Mouse (Mus musculus): ENCODE data around the gene Gm2115. TPM values are rescaled to one million over a fixed set of nuclear protein-coding genes. Genes with fewer than 3 reads are reported as not detected.

Gene Gm2115
- 0.05 and 0.36 TPM in 2 replicates for total RNA-seq (2012; rRNA removed)

- H3K9me3 ChIP-seq (ENCODE audit: control insufficient read depth, insufficient read depth, low read depth, low read length), result no peaks in the 10 kb centered on the region
- no peak within 1 kb of the TSS for H3K27ac ChIP-seq (ENCODE audit: insufficient read depth, low read depth, low read length, poor library complexity, severe bottlenecking)
- H3K36me3 ChIP-seq (ENCODE audit: control insufficient read depth, insufficient read depth, low read length, poor library complexity, severe bottlenecking), result no peaks in the 10 kb centered on the region
- H3K4me1 ChIP-seq (ENCODE audit: control insufficient read depth in 2 of 2, insufficient read depth in 2 of 2, low read length in 2 of 2, poor library complexity in 1 of 2), result no peaks in the 10 kb centered on the region
- in situ Hi-C loops (cut with MboI; ENCODE audit: low sequenced_read_pairs in 2 of 2, unreplicated experiment in 2 of 2), result no loop called here
- peak within 1 kb of the TSS; percentile 47 to 58; a peak in 3 of 4 replicates for H3K4me3 ChIP-seq (ENCODE audit: insufficient read depth in 1 of 2, low read depth in 1 of 2, low read length in 2 of 2, poor library complexity in 1 of 2, severe bottlenecking in 1 of 2)
- peak within 1 kb of the TSS; percentile 9; the same call in 1 of the 2 replicates for H3K9ac ChIP-seq (ENCODE audit: insufficient read depth, low read depth, low read length, poor library complexity, severe bottlenecking)
- peak; percentile 12 for DNase-seq (ENCODE audit: low read depth, low spot score)
- TF ChIP-seq ZC3H11A (IDR thresholded peaks at IDR 0.05; ENCODE audit: borderline replicate concordance, low read depth, low read length), result no peak
- no peak for TF ChIP-seq MAFK (IDR thresholded peaks at IDR 0.05; ENCODE audit: insufficient read depth, low read depth, low read length)
- no peak for TF ChIP-seq HCFC1 (IDR thresholded peaks at IDR 0.05; ENCODE audit: borderline replicate concordance, insufficient read depth, low read length)
- TF ChIP-seq CHD2 (IDR thresholded peaks at IDR 0.05; ENCODE audit: low read depth, low read length), result no peak
- TF ChIP-seq ZNF384 (IDR thresholded peaks at IDR 0.05; ENCODE audit: low read depth, low read length), result no peak
These were observed at the start of gene Gm2115 for GRCm38 (mm10) chr7:84528796-84529533. TSS of gene Gm2115 (plus strand) at chr7:84528954.

GRCm38 (mm10) chr7:84483447-84484407 lies 45.0 kb upstream of the Gm2115 start:
- Histone ChIP-seq H3K4me3 (ENCODE audit: insufficient read depth in 1 of 2, low read depth in 1 of 2, low read length in 2 of 2, poor library complexity in 1 of 2, severe bottlenecking in 1 of 2) (no peak overlapping the region), H3K4me1 (ENCODE audit: control insufficient read depth in 2 of 2, insufficient read depth in 2 of 2, low read length in 2 of 2, poor library complexity in 1 of 2) (no peaks in the 10 kb centered on the region), H3K27ac (ENCODE audit: insufficient read depth, low read depth, low read length, poor library complexity, severe bottlenecking) (no peak overlapping the region), H3K9me3 (ENCODE audit: control insufficient read depth, insufficient read depth, low read depth, low read length) (no peaks in the 10 kb centered on the region), H3K9ac (ENCODE audit: insufficient read depth, low read depth, low read length, poor library complexity, severe bottlenecking) (no peak overlapping the region), H3K36me3 (ENCODE audit: control insufficient read depth, insufficient read depth, low read length, poor library complexity, severe bottlenecking) (no peaks in the 10 kb centered on the region)
- DNase-seq (ENCODE audit: low read depth, low spot score), result no peak
- in situ Hi-C loops (cut with MboI; ENCODE audit: low sequenced_read_pairs in 2 of 2, unreplicated experiment in 2 of 2), result no loop called here
- TF ChIP-seq ZNF384 (IDR thresholded peaks at IDR 0.05; ENCODE audit: low read depth, low read length) (no peak), HCFC1 (IDR thresholded peaks at IDR 0.05; ENCODE audit: borderline replicate concordance, insufficient read depth, low read length) (no peak), CHD2 (IDR thresholded peaks at IDR 0.05; ENCODE audit: low read depth, low read length) (no peak), ZC3H11A (IDR thresholded peaks at IDR 0.05; ENCODE audit: borderline replicate concordance, low read depth, low read length) (no peak), MAFK (IDR thresholded peaks at IDR 0.05; ENCODE audit: insufficient read depth, low read depth, low read length) (no peak)

GRCm38 (mm10) chr7:84486485-84486884 lies 42.3 kb upstream of the Gm2115 start:
- in situ Hi-C loops (cut with MboI; ENCODE audit: low sequenced_read_pairs in 2 of 2, unreplicated experiment in 2 of 2), result no loop called here
- Histone ChIP-seq H3K27ac (ENCODE audit: insufficient read depth, low read depth, low read length, poor library complexity, severe bottlenecking) (no peak overlapping the region), H3K36me3 (ENCODE audit: control insufficient read depth, insufficient read depth, low read length, poor library complexity, severe bottlenecking) (no peaks in the 10 kb centered on the region), H3K4me1 (ENCODE audit: control insufficient read depth in 2 of 2, insufficient read depth in 2 of 2, low read length in 2 of 2, poor library complexity in 1 of 2) (no peaks in the 10 kb centered on the region), H3K4me3 (ENCODE audit: insufficient read depth in 1 of 2, low read depth in 1 of 2, low read length in 2 of 2, poor library complexity in 1 of 2, severe bottlenecking in 1 of 2) (no peak overlapping the region), H3K9ac (ENCODE audit: insufficient read depth, low read depth, low read length, poor library complexity, severe bottlenecking) (no peak overlapping the region), H3K9me3 (ENCODE audit: control insufficient read depth, insufficient read depth, low read depth, low read length) (no peaks in the 10 kb centered on the region)
- no peak for DNase-seq (ENCODE audit: low read depth, low spot score)
- no peak for TF ChIP-seq ZC3H11A (IDR thresholded peaks at IDR 0.05; ENCODE audit: borderline replicate concordance, low read depth, low read length)
- TF ChIP-seq ZNF384 (IDR thresholded peaks at IDR 0.05; ENCODE audit: low read depth, low read length), result no peak
- no peak for TF ChIP-seq HCFC1 (IDR thresholded peaks at IDR 0.05; ENCODE audit: borderline replicate concordance, insufficient read depth, low read length)
- no peak for TF ChIP-seq MAFK (IDR thresholded peaks at IDR 0.05; ENCODE audit: insufficient read depth, low read depth, low read length)
- no peak for TF ChIP-seq CHD2 (IDR thresholded peaks at IDR 0.05; ENCODE audit: low read depth, low read length)

GRCm38 (mm10) chr7:84503163-84503562 lies 25.6 kb upstream of the Gm2115 start:
- no peaks in the 10 kb centered on the region for H3K9me3 ChIP-seq (ENCODE audit: control insufficient read depth, insufficient read depth, low read depth, low read length)
- no peaks in the 10 kb centered on the region for H3K36me3 ChIP-seq (ENCODE audit: control insufficient read depth, insufficient read depth, low read length, poor library complexity, severe bottlenecking)
- H3K4me1 ChIP-seq (ENCODE audit: control insufficient read depth in 2 of 2, insufficient read depth in 2 of 2, low read length in 2 of 2, poor library complexity in 1 of 2), result no peaks in the 10 kb centered on the region
- TF ChIP-seq HCFC1 (IDR thresholded peaks at IDR 0.05; ENCODE audit: borderline replicate concordance, insufficient read depth, low read length), result no peak
- TF ChIP-seq CHD2 (IDR thresholded peaks at IDR 0.05; ENCODE audit: low read depth, low read length), result no peak
- no peak for TF ChIP-seq MAFK (IDR thresholded peaks at IDR 0.05; ENCODE audit: insufficient read depth, low read depth, low read length)
- no peak for TF ChIP-seq ZNF384 (IDR thresholded peaks at IDR 0.05; ENCODE audit: low read depth, low read length)
- no peak overlapping the region for H3K4me3 ChIP-seq (ENCODE audit: insufficient read depth in 1 of 2, low read depth in 1 of 2, low read length in 2 of 2, poor library complexity in 1 of 2, severe bottlenecking in 1 of 2)
- no peak overlapping the region for H3K9ac ChIP-seq (ENCODE audit: insufficient read depth, low read depth, low read length, poor library complexity, severe bottlenecking)
- in situ Hi-C loops (cut with MboI; ENCODE audit: low sequenced_read_pairs in 2 of 2, unreplicated experiment in 2 of 2), result no loop called here
- DNase-seq (ENCODE audit: low read depth, low spot score), result no peak
- no peak overlapping the region for H3K27ac ChIP-seq (ENCODE audit: insufficient read depth, low read depth, low read length, poor library complexity, severe bottlenecking)

All from ES-E14 (cell line).